Mouse (Mus musculus) MEL (cell line): Measurements from ENCODE around the gene Proser2. TPM values are rescaled to one million over a fixed set of nuclear protein-coding genes. Genes with fewer than 3 reads are reported as not detected.

Experiments used
- DNase-seq: peaks from one replicate; pipeline ENCODE4 v3.0.0; 2011; ENCODE audit warnings: low read depth, low spot score
- H3K27ac ChIP-seq: 2 replicates; pipeline ENCODE4 v1.5.1; 2012; ENCODE audit warnings: low read depth, mild to moderate bottlenecking, control low read depth, low read length, moderate library complexity; ENCODE audit not compliant: control insufficient read depth
- H3K27me3 ChIP-seq, 2 experiments: fragments of 150-350 bp in 1 of 2; sonication (generic) in 1 of 2; 2 replicates each; pipeline ENCODE4 v1.6.1; 2012; ENCODE audit warnings: low read length in 2 of 2, mild to moderate bottlenecking in 2 of 2, improper control_type of control experiment in 1 of 2, moderate library complexity in 1 of 2; ENCODE audit not compliant: insufficient read depth in 2 of 2, control insufficient read depth in 1 of 2
- H3K36me3 ChIP-seq, 2 experiments: 2 replicates each; pipeline ENCODE4 v1.6.1; 2012 to 2014; ENCODE audit warnings: low read length in 2 of 2, improper control_type of control experiment in 1 of 2, inconsistent platforms in 1 of 2, mild to moderate bottlenecking in 1 of 2; ENCODE audit not compliant: insufficient read depth in 2 of 2, control insufficient read depth in 1 of 2
- H3K4me1 ChIP-seq, 2 experiments: fragments of 150-350 bp in 1 of 2; sonication (generic) in 1 of 2; 2 replicates each; pipeline ENCODE4 v1.6.1; 2012; ENCODE audit warnings: low read length in 2 of 2, improper control_type of control experiment in 1 of 2, mild to moderate bottlenecking in 1 of 2; ENCODE audit not compliant: insufficient read depth in 2 of 2, control insufficient read depth in 1 of 2
- H3K4me3 ChIP-seq, 2 experiments: fragments of 150-350 bp in 1 of 2; sonication (generic) in 1 of 2; 2 replicates each; pipeline ENCODE4 v1.5.1; 2012; ENCODE audit warnings: low read depth in 2 of 2, low read length in 2 of 2, mild to moderate bottlenecking in 2 of 2, moderate library complexity in 2 of 2, control low read depth in 1 of 2, improper control_type of control experiment in 1 of 2; ENCODE audit not compliant: control insufficient read depth in 1 of 2, insufficient read depth in 1 of 2
- H3K79me2 ChIP-seq: 2 replicates; pipeline ENCODE4 v1.6.1; 2012; ENCODE audit warnings: mild to moderate bottlenecking, low read length, moderate library complexity; ENCODE audit not compliant: control insufficient read depth, poor library complexity, insufficient read depth
- H3K9ac ChIP-seq: 2 replicates; pipeline ENCODE4 v1.6.1; 2012; ENCODE audit warnings: low read depth, mild to moderate bottlenecking, control low read depth, low read length, moderate library complexity; ENCODE audit not compliant: control insufficient read depth, poor library complexity, severe bottlenecking
- H3K9me3 ChIP-seq: fragments of 150-350 bp; sonication (generic); replicated peaks from 2 replicates; pipeline ENCODE4 v1.6.1; 2012; ENCODE audit warnings: mild to moderate bottlenecking, low read length, improper control_type of control experiment, moderate library complexity; ENCODE audit not compliant: insufficient read depth
- CHD2 ChIP-seq: IDR thresholded peaks from 2 replicates; pipeline ENCODE4 v1.6.1; 2011; ENCODE audit warnings: low read length, improper control_type of control experiment
- CTCF ChIP-seq, 3 experiments: IDR thresholded peaks in 2 of 3; conservative IDR thresholded peaks in 1 of 3; 2 replicates each; pipeline ENCODE4 v1.5.1; 2011 to 2012; ENCODE audit warnings: low read length in 3 of 3, low read depth in 2 of 3, mild to moderate bottlenecking in 2 of 3, improper control_type of control experiment in 1 of 3, inconsistent platforms in 1 of 3, mixed read lengths in 1 of 3, moderate library complexity in 1 of 3; ENCODE audit not compliant: control insufficient read depth in 1 of 3, insufficient read depth in 1 of 3, poor library complexity in 1 of 3, severe bottlenecking in 1 of 3
- E2F4 ChIP-seq: IDR thresholded peaks from 2 replicates; pipeline ENCODE4 v1.6.1; 2011; ENCODE audit warnings: low read depth, low read length, improper control_type of control experiment, borderline replicate concordance
- ELF1 ChIP-seq: IDR thresholded peaks from 2 replicates; pipeline ENCODE4 v1.6.1; 2014; ENCODE audit warnings: low read depth, mild to moderate bottlenecking, inconsistent platforms, low read length, improper control_type of control experiment, moderate library complexity
- EP300 ChIP-seq, 2 experiments: IDR thresholded peaks; 2 replicates each; pipeline ENCODE4 v1.6.1; 2011; ENCODE audit warnings: improper control_type of control experiment in 2 of 2, low read length in 2 of 2, low read depth in 1 of 2, mild to moderate bottlenecking in 1 of 2
- GABPA ChIP-seq: IDR thresholded peaks from 2 replicates; pipeline ENCODE4 v1.6.1; 2012; ENCODE audit warnings: low read depth, mild to moderate bottlenecking, inconsistent platforms, low read length, improper control_type of control experiment, moderate library complexity
- GATA1 ChIP-seq: IDR thresholded peaks from 2 replicates; pipeline ENCODE4 v1.6.1; 2011; ENCODE audit warnings: low read depth, low read length, improper control_type of control experiment
- JUND ChIP-seq: IDR thresholded peaks from 2 replicates; pipeline ENCODE4 v1.6.1; 2011; ENCODE audit warnings: low read depth, mild to moderate bottlenecking, improper control_type of control experiment, low read length
- KAT2A ChIP-seq: conservative IDR thresholded peaks from 2 replicates; pipeline ENCODE4 v1.6.1; 2012; ENCODE audit warnings: low read depth, low read length, improper control_type of control experiment, inconsistent platforms
- MAFK ChIP-seq: IDR thresholded peaks from 2 replicates; pipeline ENCODE4 v1.6.1; 2011; ENCODE audit warnings: low read depth, mild to moderate bottlenecking, low read length, improper control_type of control experiment, borderline replicate concordance
- MAX ChIP-seq: IDR thresholded peaks from 2 replicates; pipeline ENCODE4 v1.6.1; 2011; ENCODE audit warnings: low read length, improper control_type of control experiment
- MXI1 ChIP-seq: IDR thresholded peaks from 2 replicates; pipeline ENCODE4 v1.6.1; 2011; ENCODE audit warnings: mild to moderate bottlenecking, low read depth, low read length, improper control_type of control experiment
- MYC ChIP-seq: IDR thresholded peaks from 2 replicates; pipeline ENCODE4 v1.6.1; 2011; ENCODE audit warnings: low read depth, mild to moderate bottlenecking, low read length, improper control_type of control experiment, moderate library complexity
- NRF1 ChIP-seq: IDR thresholded peaks from 2 replicates; pipeline ENCODE4 v1.6.1; 2014; ENCODE audit warnings: low read depth, mild to moderate bottlenecking, inconsistent platforms, low read length, improper control_type of control experiment, moderate library complexity; ENCODE audit not compliant: poor library complexity, insufficient read depth, severe bottlenecking
- POLR2A ChIP-seq, 2 experiments: IDR thresholded peaks; 2 replicates each; pipeline ENCODE4 v1.6.1; 2011 to 2012; ENCODE audit warnings: low read length in 2 of 2, mild to moderate bottlenecking in 2 of 2, control low read depth in 1 of 2, improper control_type of control experiment in 1 of 2, low read depth in 1 of 2, moderate library complexity in 1 of 2; ENCODE audit not compliant: control insufficient read depth in 1 of 2, insufficient read depth in 1 of 2, poor library complexity in 1 of 2
- POLR2AphosphoS2 ChIP-seq: IDR thresholded peaks from 2 replicates; pipeline ENCODE4 v1.6.1; 2011; ENCODE audit warnings: low read length, improper control_type of control experiment
- SIN3A ChIP-seq: IDR thresholded peaks from 2 replicates; pipeline ENCODE4 v1.6.1; 2012; ENCODE audit warnings: low read length, improper control_type of control experiment, inconsistent platforms
- TAL1 ChIP-seq: IDR thresholded peaks from 2 replicates; pipeline ENCODE4 v1.6.1; 2012; ENCODE audit warnings: mild to moderate bottlenecking, inconsistent platforms, low read length, moderate library complexity, mixed read lengths
- TBP ChIP-seq: IDR thresholded peaks from 2 replicates; pipeline ENCODE4 v1.8.0; 2011; ENCODE audit warnings: low read depth, low read length, improper control_type of control experiment
- TCF12 ChIP-seq: IDR thresholded peaks from 2 replicates; pipeline ENCODE4 v1.6.1; 2014; ENCODE audit warnings: low read depth, mild to moderate bottlenecking, inconsistent platforms, low read length, improper control_type of control experiment, moderate library complexity
- UBTF ChIP-seq: IDR thresholded peaks from 2 replicates; pipeline ENCODE4 v1.6.1; 2012; ENCODE audit warnings: low read depth, mild to moderate bottlenecking, inconsistent platforms, low read length, improper control_type of control experiment, moderate library complexity, borderline replicate concordance; ENCODE audit not compliant: insufficient read depth
- polyA plus RNA-seq, 2 experiments: library from polyadenylated mRNA; stranded (reverse) in 1 of 2; unstranded in 1 of 2; fragments of >175 nt in 1 of 2; fragments of >200 nt in 1 of 2; gene quantifications; 2 replicates each; pipeline versions ENCODE4 v1.2.1 to v1.2.4; 2012; ENCODE audit warnings: low replicate concordance in 2 of 2, low read depth in 1 of 2; ENCODE audit not compliant: insufficient read length in 2 of 2, insufficient read depth in 1 of 2, missing spikeins in 1 of 2
- total RNA-seq: library from RNA; depleted of rRNA; stranded (reverse); fragments of 300-350 nt; gene quantifications from 2 replicates; pipeline ENCODE4 v1.2.3, GENCODE M21; 2012

Gene Proser2
- total and polyA plus RNA-seq, 3 experiments, result not detected

- H3K79me2 ChIP-seq, result no peaks in the 10 kb centered on the region
- no peaks in the 10 kb centered on the region for H3K36me3 ChIP-seq
- peaks cover 0 to 10% of the 10 kb centered on the region in 2 experiments; a peak in 2 of 4 replicates for H3K4me1 ChIP-seq
- H3K27ac ChIP-seq, result no peak overlapping the region
- no peaks in the 10 kb centered on the region; a peak in 2 of 4 replicates for H3K27me3 ChIP-seq
- H3K9ac ChIP-seq, result no peak overlapping the region
- TF ChIP-seq JUND (no peak), GABPA (no peak), NRF1 (no peak), CTCF (IDR thresholded peaks at IDR 0.05 in 2 of 3, conservative IDR thresholded peaks at IDR 0.05 in 1 of 3; ENCODE audit: control insufficient read depth in 1 of 3, insufficient read depth in 1 of 3, low read depth in 2 of 3, low read length in 3 of 3, poor library complexity in 1 of 3, severe bottlenecking in 1 of 3) (no peak), E2F4 (no peak), MAFK (no peak), TCF12 (no peak), CHD2 (no peak), KAT2A (no peak), TBP (no peak), MAX (no peak), MYC (no peak), UBTF (no peak), TAL1 (no peak), ELF1 (no peak), SIN3A (no peak), POLR2AphosphoS2 (no peak), POLR2A (IDR thresholded peaks at IDR 0.05; ENCODE audit: control insufficient read depth in 1 of 2, insufficient read depth in 1 of 2, low read depth in 1 of 2, low read length in 2 of 2, poor library complexity in 1 of 2) (no peak)
- H3K9me3 ChIP-seq, result no peaks in the 10 kb centered on the region
- no peak for DNase-seq
- H3K4me3 ChIP-seq, result no peak overlapping the region
Observed at GRCm38 (mm10) chr2:6128881-6129280, 1.1 kb downstream of the Proser2 start.

- peak; percentile 29 for DNase-seq
- TF ChIP-seq TCF12 (peak; percentile 68; the same call in 1 of the 2 replicates), GATA1 (peak; percentile 43; the same call in 1 of the 2 replicates), EP300 (IDR thresholded peaks at IDR 0.05; ENCODE audit: low read depth in 1 of 2, low read length in 2 of 2) (peak in 1 of 2 experiments; percentile 33; a peak in 2 of 4 replicates), MXI1 (no peak)
Observed at GRCm38 (mm10) chr2:6128136-6128805, 1.7 kb downstream of the Proser2 start.

More at GRCm38 (mm10) chr2:6128136-6128805, 1.7 kb downstream of the Proser2 start:
- peaks cover 0 to 10% of the 10 kb centered on the region in 2 experiments; a peak in 2 of 4 replicates for H3K4me1 ChIP-seq
- H3K4me3 ChIP-seq, result no peak overlapping the region
- no peaks in the 10 kb centered on the region for H3K36me3 ChIP-seq
- no peak overlapping the region for H3K27ac ChIP-seq
- H3K9me3 ChIP-seq, result no peaks in the 10 kb centered on the region
- no peak overlapping the region for H3K9ac ChIP-seq
- H3K27me3 ChIP-seq, result no peaks in the 10 kb centered on the region; a peak in 1 of 4 replicates
- H3K79me2 ChIP-seq, result no peaks in the 10 kb centered on the region
